ENCODE assay signal across 8 mouse cellular contexts in genomic region chr9:74974758-74975157, GRCm38 (mm10). TPM values are rescaled to one million over a fixed set of nuclear protein-coding genes. Genes with fewer than 3 reads are reported as not detected.
DNase-seq lines count a peak whose midpoint lies in the region; ATAC-seq and TF ChIP-seq lines count a peak whose summit lies in the region.

No protein-coding gene starts in this region.

- H3K9ac ChIP-seq in forebrain, embryonic 11.5 days (ENCODE audit: low read length), result peak overlapping the region; percentile 0
- H3K9ac ChIP-seq in hindbrain, embryonic 11.5 days (ENCODE audit: low read depth, low read length), result peak overlapping the region; percentile 33; the same call in 1 of the 2 replicates
- peak overlapping the region; percentile 33; the same call in 1 of the 2 replicates for H3K9ac ChIP-seq in lung, embryonic 14.5 days

- no peak overlapping the region for H3K4me3 ChIP-seq in forebrain, embryonic 11.5 days (ENCODE audit: low read depth, low read length)
- no peak overlapping the region for H3K4me3 ChIP-seq in hindbrain, embryonic 11.5 days (ENCODE audit: low read depth, low read length)
- no peak overlapping the region for H3K4me3 ChIP-seq in lung, embryonic 14.5 days (ENCODE audit: low read depth, low read length)

- no peak for TF ChIP-seq CTCF in lung, embryonic 14.5 days (IDR thresholded peaks at IDR 0.05; ENCODE audit: low read depth)

- no peaks in the 10 kb centered on the region for H3K36me3 ChIP-seq in forebrain, embryonic 11.5 days (ENCODE audit: control insufficient read depth, insufficient read depth, low read length)
- no peaks in the 10 kb centered on the region for H3K36me3 ChIP-seq in hindbrain, embryonic 11.5 days (ENCODE audit: control insufficient read depth, insufficient read depth, low read length)
- no peaks in the 10 kb centered on the region for H3K36me3 ChIP-seq in lung, embryonic 14.5 days (ENCODE audit: insufficient read depth)

- H3K27ac ChIP-seq in forebrain, embryonic 11.5 days (ENCODE audit: low read depth, low read length), result peak overlapping the region; percentile 87
- H3K27ac ChIP-seq in hindbrain, embryonic 11.5 days (ENCODE audit: low read depth, low read length), result peak overlapping the region; percentile 67
- H3K27ac ChIP-seq in lung, embryonic 14.5 days (ENCODE audit: low read depth), result peak overlapping the region; percentile 56

- 2% methylated on average over 11 of the region's 11 CpGs for WGBS in forebrain, embryonic 11.5 days
- WGBS in hindbrain, embryonic 11.5 days, result 7% methylated on average over 11 of the region's 11 CpGs
- WGBS in lung, embryonic 14.5 days, result 2% methylated on average over 11 of the region's 11 CpGs

- 0 out of 2 replicates have a peak overlapping the region, but pooled peaks have one; percentile 13 for H3K4me2 ChIP-seq in forebrain, embryonic 11.5 days (ENCODE audit: low read depth, low read length, severe bottlenecking)
- peak overlapping the region; percentile 14; the same call in 1 of the 2 replicates for H3K4me2 ChIP-seq in hindbrain, embryonic 11.5 days (replicated peaks; ENCODE audit: low read depth, low read length)
- H3K4me2 ChIP-seq in lung, embryonic 14.5 days, result peak overlapping the region; percentile 70

- H3K4me1 ChIP-seq in forebrain, embryonic 11.5 days (replicated peaks; ENCODE audit: control insufficient read depth, insufficient read depth, low read length), result peaks cover 9% of the 10 kb centered on the region
- peaks cover 9% of the 10 kb centered on the region for H3K4me1 ChIP-seq in hindbrain, embryonic 11.5 days (replicated peaks; ENCODE audit: control insufficient read depth, insufficient read depth, low read length)
- H3K4me1 ChIP-seq in lung, embryonic 14.5 days (ENCODE audit: insufficient read depth), result peaks cover 11% of the 10 kb centered on the region

- no peak for ATAC-seq in cerebellum, adult (ENCODE audit: insufficient number of reproducible peaks, low FRiP score, low TSS enrichment)
- 0 out of 2 replicates have a peak, but pooled peaks have one; percentile 18 for ATAC-seq in forebrain, embryonic 11.5 days (replicated peaks; ENCODE audit: low FRiP score)
- no peak for ATAC-seq in hindbrain, embryonic 11.5 days (ENCODE audit: low FRiP score)
- no peak for ATAC-seq in lung, embryonic 14.5 days (ENCODE audit: insufficient read depth)

- H3K9me3 ChIP-seq in forebrain, embryonic 11.5 days (ENCODE audit: control insufficient read depth, low read length), result no peaks in the 10 kb centered on the region
- no peaks in the 10 kb centered on the region for H3K9me3 ChIP-seq in hindbrain, embryonic 11.5 days (ENCODE audit: control insufficient read depth, low read length)
- no peaks in the 10 kb centered on the region for H3K9me3 ChIP-seq in lung, embryonic 14.5 days (ENCODE audit: low read depth, low read length)

- no peaks in the 10 kb centered on the region for H3K27me3 ChIP-seq in forebrain, embryonic 11.5 days (ENCODE audit: control insufficient read depth, insufficient read depth, low read length)
- H3K27me3 ChIP-seq in hindbrain, embryonic 11.5 days (ENCODE audit: control insufficient read depth, insufficient read depth, low read length), result no peaks in the 10 kb centered on the region
- H3K27me3 ChIP-seq in lung, embryonic 14.5 days (ENCODE audit: insufficient read depth, low read length), result no peaks in the 10 kb centered on the region

- peak; percentile 62 for DNase-seq in cerebellum, adult 11-12 months
- DNase-seq in adrenal gland, postnatal 10 days, result peak; percentile 60
- DNase-seq in forebrain, embryonic 11.5 days (ENCODE audit: low spot score), result peak; percentile 60
- DNase-seq in hindbrain, embryonic 11.5 days (ENCODE audit: low spot score), result peak; percentile 46
- peak; percentile 73 for DNase-seq in lung, embryonic 14.5 days
- peak; percentile 49 for DNase-seq in skeletal muscle tissue, adult 2 months (ENCODE audit: low read depth, low spot score)
- no peak for DNase-seq in layer of hippocampus, adult 8-10 months (ENCODE audit: low spot score in 2 of 2)

RNA-seq across cellular contexts. Expression of gene Fam214a, which starts 22.1 kb away (rescaled TPM):
- 10 to 100 TPM; 76.1 to 81.3 TPM for total RNA-seq in adrenal gland, postnatal 10 days (2021)
- 18.3 and 20.4 TPM in 2 replicates for polyA plus RNA-seq in forebrain, embryonic 11.5 days (2014; fragmentation: Nextera tagmentation; extraction: Ambion mirVana)
- polyA plus RNA-seq in hindbrain, embryonic 11.5 days (2014; fragmentation: Nextera tagmentation; extraction: Ambion mirVana), result 17.9 and 18.7 TPM in 2 replicates
- 8.9 and 9.9 TPM in 2 replicates for polyA plus RNA-seq in lung, embryonic 14.5 days (2014; fragmentation: Nextera tagmentation; extraction: Ambion mirVana)
- 10 to 100 TPM; 41.4 to 54.5 (median 46.0) TPM for total RNA-seq in layer of hippocampus, adult 8-10 months (2022)

Comparison
In these comparisons a context has a peak if more than half of its experiments do, and no peak if none do; other contexts are left out.
1. DNase-seq: peak in cerebellum, adult 11-12 months (single experiment), adrenal gland, postnatal 10 days (single experiment), forebrain, embryonic 11.5 days (single experiment), hindbrain, embryonic 11.5 days (single experiment), lung, embryonic 14.5 days (single experiment) and skeletal muscle tissue, adult 2 months (single experiment); none in layer of hippocampus, adult 8-10 months (0 of 2).
2. H3K4me2 ChIP-seq: peak in every context shown above with its lines; median percentile 70 in lung, embryonic 14.5 days; 14 in hindbrain, embryonic 11.5 days; 13 in forebrain, embryonic 11.5 days.
3. Peak in every context shown above with its lines, with median percentiles within 50 percentile points of each other: H3K27ac ChIP-seq and H3K9ac ChIP-seq.